Mouse (Mus musculus) thymus, postnatal 10 days (tissue): Measurements from ENCODE around the gene Arf3.
A peak's percentile ranks its signal among the peaks of the same experiment; 100 is the strongest.
"Not testable (repeated sequence)": the region's sequence is repeated elsewhere in the genome, so short reads cannot be mapped to it uniquely, and the experiment has no call there.

Experiments used
- DNase-seq, 2 experiments: peaks; one replicate each; pipeline ENCODE4 v3.0.0; 2021; ENCODE audit warnings: low spot score in 2 of 2

Gene Arf3

GRCm38 (mm10) chr15:98762670-98763529 lies at the start of gene Arf3:
Arf3 (minus strand) TSS chr15:98763214.
- DNase-seq: peak; percentile 98

GRCm38 (mm10) chr15:98810212-98810611 lies 47.2 kb upstream of the Arf3 start:
- not testable (repeated sequence) for DNase-seq

GRCm38 (mm10) chr15:98809390-98809789 lies 46.4 kb upstream of the Arf3 start, which contains the start of gene Ddn:
Ddn (minus strand) TSS chr15:98809490.
- DNase-seq: no peak

- no peak for DNase-seq
These were observed 45.7 kb upstream of the Arf3 start for GRCm38 (mm10) chr15:98808651-98809134.

- peak; percentile 64 to 68 for DNase-seq
These were observed 45.1 kb upstream of the Arf3 start for GRCm38 (mm10) chr15:98807895-98808650.

GRCm38 (mm10) chr15:98806809-98807770 lies 44.1 kb upstream of the Arf3 start:
- DNase-seq: no peak

- no peak for DNase-seq
These were observed 43.2 kb upstream of the Arf3 start for GRCm38 (mm10) chr15:98806071-98806808.

- DNase-seq: peak in 1 of 2 experiments; percentile 44
These were observed 42.5 kb upstream of the Arf3 start for GRCm38 (mm10) chr15:98805324-98806040.

GRCm38 (mm10) chr15:98804054-98804453 lies 41.0 kb upstream of the Arf3 start:
- DNase-seq: peak; percentile 51 to 81

- DNase-seq: no peak
These were observed 39.9 kb upstream of the Arf3 start for GRCm38 (mm10) chr15:98802926-98803325.

GRCm38 (mm10) chr15:98799396-98799795 lies 36.4 kb upstream of the Arf3 start:
- DNase-seq: peak in 1 of 2 experiments; percentile 74

- no peak for DNase-seq
These were observed 35.9 kb upstream of the Arf3 start for GRCm38 (mm10) chr15:98798903-98799302.

GRCm38 (mm10) chr15:98797835-98798492 lies 35.0 kb upstream of the Arf3 start:
- no peak for DNase-seq

GRCm38 (mm10) chr15:98796803-98797595 lies 34.0 kb upstream of the Arf3 start:
- no peak for DNase-seq

- DNase-seq: no peak
These were observed 30.2 kb upstream of the Arf3 start for GRCm38 (mm10) chr15:98793141-98793698.

- no peak for DNase-seq
These were observed 29.4 kb upstream of the Arf3 start for GRCm38 (mm10) chr15:98792233-98793020.

GRCm38 (mm10) chr15:98791771-98792170 lies 28.8 kb upstream of the Arf3 start:
- DNase-seq: no peak
